Mouse (Mus musculus) bone marrow macrophage, adult 2 months (primary cell): ENCODE results near the gene Ttll9. TPM values are rescaled to one million over a fixed set of nuclear protein-coding genes. Genes with fewer than 3 reads are reported as not detected.

ENCODE experiments used
- H3K27ac ChIP-seq: 2 replicates; pipeline ENCODE4 v1.5.1; 2012; ENCODE audit warnings: low read depth, low read length; ENCODE audit not compliant: insufficient read depth
- H3K4me1 ChIP-seq: 2 replicates; pipeline ENCODE4 v1.6.1; 2012; ENCODE audit warnings: low read length; ENCODE audit not compliant: control insufficient read depth, insufficient read depth
- H3K4me3 ChIP-seq: 2 replicates; pipeline ENCODE4 v1.5.1; 2012; ENCODE audit warnings: mild to moderate bottlenecking, low read length, moderate library complexity; ENCODE audit not compliant: insufficient read depth
- CTCF ChIP-seq: IDR thresholded peaks from 2 replicates; pipeline ENCODE4 v1.5.1; 2012; ENCODE audit warnings: low read depth, mild to moderate bottlenecking, low read length, moderate library complexity
- POLR2A ChIP-seq: IDR thresholded peaks from 2 replicates; pipeline ENCODE4 v1.6.1; 2012; ENCODE audit warnings: mild to moderate bottlenecking, low read depth, low read length, borderline replicate concordance
- polyA plus RNA-seq: library from polyadenylated mRNA; stranded (reverse); fragments of >200 nt; gene quantifications from 2 replicates; pipeline ENCODE4 v1.2.4, GENCODE M21; 2012; ENCODE audit not compliant: missing spikeins, insufficient read depth, insufficient read length

Ttll9 gene
- polyA plus RNA-seq, 1 experiment: not detected

- peak; percentile 90 for TF ChIP-seq CTCF
- TF ChIP-seq POLR2A: no peak
- Histone ChIP-seq H3K4me3 (no peak overlapping the region), H3K4me1 (0 out of 2 replicates have a peak, but pooled peaks cover 3% of the 10 kb centered on the region), H3K27ac (no peak overlapping the region)
These were observed 22.4 kb upstream of the Ttll9 start for GRCm38 (mm10) chr2:152939846-152940245.

- no peak for TF ChIP-seq POLR2A
- no peak for TF ChIP-seq CTCF
- Histone ChIP-seq H3K27ac (no peak overlapping the region), H3K4me1 (0 out of 2 replicates have a peak, but pooled peaks cover 3% of the 10 kb centered on the region), H3K4me3 (no peak overlapping the region)
These were observed 21.2 kb upstream of the Ttll9 start for GRCm38 (mm10) chr2:152941106-152941505.

- TF ChIP-seq POLR2A (no peak), CTCF (no peak)
- H3K27ac ChIP-seq: no peak overlapping the region
- 0 out of 2 replicates have a peak, but pooled peaks cover 3% of the 10 kb centered on the region for H3K4me1 ChIP-seq
- H3K4me3 ChIP-seq: no peak overlapping the region
These were observed 20.5 kb upstream of the Ttll9 start for GRCm38 (mm10) chr2:152941776-152942175.

GRCm38 (mm10) chr2:152942898-152943515 lies 19.3 kb upstream of the Ttll9 start:
- Histone ChIP-seq H3K4me3 (peak overlapping the region; percentile 33), H3K27ac (no peak overlapping the region), H3K4me1 (0 out of 2 replicates have a peak, but pooled peaks cover 3% of the 10 kb centered on the region)
- no peak for TF ChIP-seq POLR2A
- TF ChIP-seq CTCF: no peak

- 0 out of 2 replicates have a peak, but pooled peaks cover 3% of the 10 kb centered on the region for H3K4me1 ChIP-seq
- no peak overlapping the region for H3K4me3 ChIP-seq
These were observed 18.7 kb upstream of the Ttll9 start for GRCm38 (mm10) chr2:152943568-152943967.

GRCm38 (mm10) chr2:152944013-152944412 lies 18.3 kb upstream of the Ttll9 start:
- Histone ChIP-seq H3K4me3 (no peak overlapping the region), H3K4me1 (0 out of 2 replicates have a peak, but pooled peaks cover 3% of the 10 kb centered on the region), H3K27ac (no peak overlapping the region)
- TF ChIP-seq POLR2A: no peak
- no peak for TF ChIP-seq CTCF

More at GRCm38 (mm10) chr2:152943568-152943967, 18.7 kb upstream of the Ttll9 start:
- H3K27ac ChIP-seq: no peak overlapping the region
- TF ChIP-seq CTCF (no peak), POLR2A (no peak)

GRCm38 (mm10) chr2:152947098-152947497 lies 15.2 kb upstream of the Ttll9 start:
- Histone ChIP-seq H3K27ac (no peak overlapping the region), H3K4me3 (no peak overlapping the region)
- no peak for TF ChIP-seq POLR2A

GRCm38 (mm10) chr2:152948438-152949020 lies 13.8 kb upstream of the Ttll9 start:
- Histone ChIP-seq H3K4me3 (no peak overlapping the region), H3K4me1 (no peaks in the 10 kb centered on the region), H3K27ac (no peak overlapping the region)
- TF ChIP-seq POLR2A: no peak
- TF ChIP-seq CTCF: no peak

More at GRCm38 (mm10) chr2:152947098-152947497, 15.2 kb upstream of the Ttll9 start:
- no peaks in the 10 kb centered on the region for H3K4me1 ChIP-seq

GRCm38 (mm10) chr2:152950358-152951064 lies 11.8 kb upstream of the Ttll9 start:
- no peak for TF ChIP-seq CTCF
- no peak for TF ChIP-seq POLR2A
- H3K27ac ChIP-seq: no peak overlapping the region
- no peaks in the 10 kb centered on the region for H3K4me1 ChIP-seq
- no peak overlapping the region for H3K4me3 ChIP-seq
